Mouse (Mus musculus) thymus, adult 2 months (tissue): ENCODE measurements at regions not wholly inside any gene's neighbourhood (a gene's known extent, or its start where the extent isn't known, plus 50 kb on each side); places are given as distances from the start of the nearest gene placed in this dataset.

ENCODE experiments used
- CTCF ChIP-seq: fragments of 200-500 bp; IDR thresholded peaks from 2 replicates; pipeline ENCODE4 v1.5.1; 2012; ENCODE audit warnings: mild to moderate bottlenecking, control low read depth, low read length, moderate library complexity, borderline replicate concordance; ENCODE audit not compliant: control insufficient read depth, poor library complexity, insufficient read depth; ENCODE audit errors: extremely low read depth
- POLR2A ChIP-seq: fragments of 200-500 bp; IDR thresholded peaks from 2 replicates; pipeline ENCODE4 v1.6.1; 2012; ENCODE audit warnings: mild to moderate bottlenecking, low read length, control low read depth, moderate library complexity; ENCODE audit not compliant: control insufficient read depth, poor library complexity, insufficient read depth; ENCODE audit errors: extremely low read depth

- TF ChIP-seq CTCF: no peak
- no peak for TF ChIP-seq POLR2A
These were observed 219.3 kb downstream of the Actr3 start for GRCm38 (mm10) chr1:125216192-125216591.
